Mouse (Mus musculus) kidney, embryonic 15.5 days (tissue): Measurements from ENCODE around the gene Ptgfr. TPM values are rescaled to one million over a fixed set of nuclear protein-coding genes. Genes with fewer than 3 reads are reported as not detected.

Experiments used
- ATAC-seq: fragments of 200-750 bp; cut with Nextera tagmentation; replicated peaks from 2 replicates; pipeline ENCODE4 v1.8.0; 2017; ENCODE audit warnings: moderate TSS enrichment; ENCODE audit not compliant: low FRiP score
- H3K27ac ChIP-seq: fragments of 300-500 bp; sonication (generic); 2 replicates; pipeline ENCODE4 v1.5.1; 2015; ENCODE audit warnings: mild to moderate bottlenecking, inconsistent platforms
- H3K27me3 ChIP-seq: fragments of 300-500 bp; sonication (generic); 2 replicates; pipeline ENCODE4 v1.6.1; 2015; ENCODE audit warnings: inconsistent platforms
- H3K36me3 ChIP-seq: fragments of 300-500 bp; sonication (generic); 2 replicates; pipeline ENCODE4 v1.6.1; 2015; ENCODE audit warnings: inconsistent platforms
- H3K4me1 ChIP-seq: fragments of 300-500 bp; sonication (generic); 2 replicates; pipeline ENCODE4 v1.6.1; 2015; ENCODE audit warnings: inconsistent platforms
- H3K4me2 ChIP-seq: fragments of 300-500 bp; sonication (generic); 2 replicates; pipeline ENCODE4 v1.6.1; 2015; ENCODE audit warnings: moderate library complexity, mild to moderate bottlenecking, inconsistent platforms
- H3K4me3 ChIP-seq: fragments of 300-500 bp; sonication (generic); replicated peaks from 2 replicates; pipeline ENCODE4 v1.5.1; 2015; ENCODE audit warnings: mild to moderate bottlenecking, inconsistent platforms
- H3K9ac ChIP-seq: fragments of 300-500 bp; sonication (generic); 2 replicates; pipeline ENCODE4 v1.6.1; 2015; ENCODE audit warnings: mild to moderate bottlenecking, inconsistent platforms
- H3K9me3 ChIP-seq: fragments of 300-500 bp; sonication (generic); replicated peaks from 2 replicates; pipeline ENCODE4 v1.6.1; 2016; ENCODE audit warnings: inconsistent platforms
- WGBS: fragments of 180-500 bp; shearing (Covaris S2); methylation state at CpG from one replicate; pipeline ENCODE4 v1.1.7; 2015; ENCODE audit warnings: mixed read lengths; 5-methylcytosine and 5-hydroxymethylcytosine counted together
- polyA plus RNA-seq: library from polyadenylated mRNA; unstranded; fragments of >200 nt; fragmentation: Nextera tagmentation; extraction: Ambion mirVana; gene quantifications from 2 replicates; pipeline ENCODE4 v1.2.1, GENCODE M21; 2015

Gene Ptgfr
- polyA plus RNA-seq: 4.1 and 4.3 TPM in 2 replicates

- Histone ChIP-seq H3K4me1 (peaks cover 27% of the 10 kb centered on the region), H3K36me3 (no peaks in the 10 kb centered on the region), H3K9ac (peak within 1 kb of the TSS; percentile 47), H3K27me3 (no peaks in the 10 kb centered on the region), H3K4me2 (peak within 1 kb of the TSS; percentile 97), H3K9me3 (no peaks in the 10 kb centered on the region), H3K27ac (peak within 1 kb of the TSS; percentile 43; the same call in 1 of the 2 replicates), H3K4me3 (peak within 1 kb of the TSS; percentile 59)
- WGBS: under 1% methylated on average over 30 of the region's 30 CpGs
- peak; percentile 94 for ATAC-seq
These were observed at the start of gene Ptgfr for GRCm38 (mm10) chr3:151836871-151837680. TSS of gene Ptgfr (minus strand) at chr3:151837630.

- Histone ChIP-seq H3K4me3 (no peak overlapping the region), H3K9me3 (no peaks in the 10 kb centered on the region), H3K4me1 (no peaks in the 10 kb centered on the region), H3K9ac (no peak overlapping the region), H3K27ac (no peak overlapping the region), H3K27me3 (no peaks in the 10 kb centered on the region), H3K4me2 (no peak overlapping the region), H3K36me3 (no peaks in the 10 kb centered on the region)
- 63% methylated on average over 5 of the region's 5 CpGs for WGBS
- ATAC-seq: no peak
These were observed 46.5 kb upstream of the Ptgfr start for GRCm38 (mm10) chr3:151883881-151884280.

- WGBS: 68% methylated on average over 2 of the region's 2 CpGs
- Histone ChIP-seq H3K4me3 (no peak overlapping the region), H3K36me3 (no peaks in the 10 kb centered on the region), H3K4me2 (no peak overlapping the region), H3K9ac (no peak overlapping the region), H3K27me3 (no peaks in the 10 kb centered on the region), H3K4me1 (no peaks in the 10 kb centered on the region), H3K27ac (no peak overlapping the region), H3K9me3 (no peaks in the 10 kb centered on the region)
- no peak for ATAC-seq
These were observed 42.6 kb upstream of the Ptgfr start for GRCm38 (mm10) chr3:151879981-151880380.

- H3K9ac ChIP-seq: no peak overlapping the region
- no peak overlapping the region for H3K4me2 ChIP-seq
- H3K9me3 ChIP-seq: no peaks in the 10 kb centered on the region
- H3K27me3 ChIP-seq: no peaks in the 10 kb centered on the region
- H3K36me3 ChIP-seq: no peaks in the 10 kb centered on the region
- no peak overlapping the region for H3K4me3 ChIP-seq
- no peaks in the 10 kb centered on the region for H3K4me1 ChIP-seq
- ATAC-seq: no peak
- H3K27ac ChIP-seq: no peak overlapping the region
These were observed 31.5 kb upstream of the Ptgfr start for GRCm38 (mm10) chr3:151868970-151869369.

- no peaks in the 10 kb centered on the region for H3K9me3 ChIP-seq
- H3K27me3 ChIP-seq: no peaks in the 10 kb centered on the region
- H3K4me2 ChIP-seq: no peak overlapping the region
- no peak for ATAC-seq
- no peaks in the 10 kb centered on the region for H3K4me1 ChIP-seq
- no peaks in the 10 kb centered on the region for H3K36me3 ChIP-seq
- WGBS: 85% methylated on average over 1 of the region's 1 CpGs
- no peak overlapping the region for H3K27ac ChIP-seq
- H3K9ac ChIP-seq: no peak overlapping the region
- H3K4me3 ChIP-seq: no peak overlapping the region
These were observed 13.9 kb upstream of the Ptgfr start for GRCm38 (mm10) chr3:151851344-151851743.

- 59% methylated on average over 1 of the region's 1 CpGs for whole genome bisulfite sequencing
- H3K9ac ChIP-seq: no peak overlapping the region
- no peak overlapping the region for H3K4me2 ChIP-seq
- no peaks in the 10 kb centered on the region for H3K4me1 ChIP-seq
- H3K27me3 ChIP-seq: no peaks in the 10 kb centered on the region
- no peak for ATAC-seq
- H3K4me3 ChIP-seq: no peak overlapping the region
- no peak overlapping the region for H3K27ac ChIP-seq
- H3K36me3 ChIP-seq: no peaks in the 10 kb centered on the region
- no peaks in the 10 kb centered on the region for H3K9me3 ChIP-seq
These were observed 13.2 kb upstream of the Ptgfr start for GRCm38 (mm10) chr3:151850621-151851020.

GRCm38 (mm10) chr3:151846292-151846691 is 8.9 kb upstream of the Ptgfr start:
- Histone ChIP-seq H3K9me3 (no peaks in the 10 kb centered on the region), H3K4me1 (no peaks in the 10 kb centered on the region), H3K4me3 (no peak overlapping the region), H3K27ac (no peak overlapping the region), H3K4me2 (no peak overlapping the region), H3K27me3 (no peaks in the 10 kb centered on the region), H3K36me3 (no peaks in the 10 kb centered on the region), H3K9ac (no peak overlapping the region)
- no peak for ATAC-seq
- WGBS: 90% methylated on average over 7 of the region's 7 CpGs

GRCm38 (mm10) chr3:151844361-151845154 is 7.1 kb upstream of the Ptgfr start:
- Histone ChIP-seq H3K4me2 (no peak overlapping the region), H3K4me1 (no peaks in the 10 kb centered on the region), H3K27ac (no peak overlapping the region), H3K27me3 (no peaks in the 10 kb centered on the region), H3K9me3 (no peaks in the 10 kb centered on the region), H3K4me3 (no peak overlapping the region), H3K9ac (no peak overlapping the region), H3K36me3 (no peaks in the 10 kb centered on the region)
- 84% methylated on average over 5 of the region's 5 CpGs for WGBS
- ATAC-seq: no peak

GRCm38 (mm10) chr3:151840688-151841087 is 3.3 kb upstream of the Ptgfr start:
- peaks cover 27% of the 10 kb centered on the region for H3K4me1 ChIP-seq
- no peak for ATAC-seq
- no peaks in the 10 kb centered on the region for H3K9me3 ChIP-seq
- no peak overlapping the region for H3K27ac ChIP-seq
- H3K9ac ChIP-seq: no peak overlapping the region
- no peak overlapping the region for H3K4me2 ChIP-seq
- no peaks in the 10 kb centered on the region for H3K27me3 ChIP-seq
- no peak overlapping the region for H3K4me3 ChIP-seq
- H3K36me3 ChIP-seq: no peaks in the 10 kb centered on the region
- 82% methylated on average over 3 of the region's 3 CpGs for WGBS

- H3K4me2 ChIP-seq: peak overlapping the region; percentile 97
- peak overlapping the region; percentile 15 for H3K4me3 ChIP-seq
- no peaks in the 10 kb centered on the region for H3K36me3 ChIP-seq
- no peaks in the 10 kb centered on the region for H3K9me3 ChIP-seq
- 17% methylated on average over 6 of the region's 6 CpGs for WGBS
- H3K9ac ChIP-seq: no peak overlapping the region
- H3K27ac ChIP-seq: no peak overlapping the region
- ATAC-seq: peak; percentile 37; the same call in 1 of the 2 replicates
- peaks cover 27% of the 10 kb centered on the region for H3K4me1 ChIP-seq
- H3K27me3 ChIP-seq: no peaks in the 10 kb centered on the region
These were observed 942 bp upstream of the Ptgfr start for GRCm38 (mm10) chr3:151838372-151838771.

GRCm38 (mm10) chr3:151837749-151838148 is 319 bp upstream of the Ptgfr start:
- Histone ChIP-seq H3K4me3 (peak overlapping the region; percentile 59), H3K4me1 (peaks cover 27% of the 10 kb centered on the region), H3K9me3 (no peaks in the 10 kb centered on the region), H3K27me3 (no peaks in the 10 kb centered on the region), H3K4me2 (peak overlapping the region; percentile 97), H3K36me3 (no peaks in the 10 kb centered on the region), H3K27ac (no peak overlapping the region), H3K9ac (0 out of 2 replicates have a peak overlapping the region, but pooled peaks have one; percentile 47)
- no peak for ATAC-seq
- WGBS: 47% methylated on average over 9 of the region's 9 CpGs

- 3% methylated on average over 5 of the region's 5 CpGs for WGBS
- no peaks in the 10 kb centered on the region for H3K36me3 ChIP-seq
- peak overlapping the region; percentile 97 for H3K4me2 ChIP-seq
- peaks cover 27% of the 10 kb centered on the region for H3K4me1 ChIP-seq
- peak overlapping the region; percentile 47 for H3K9ac ChIP-seq
- no peaks in the 10 kb centered on the region for H3K27me3 ChIP-seq
- ATAC-seq: peak; percentile 7; the same call in 1 of the 2 replicates
- H3K27ac ChIP-seq: peak overlapping the region; percentile 43; the same call in 1 of the 2 replicates
- H3K9me3 ChIP-seq: no peaks in the 10 kb centered on the region
- peak overlapping the region; percentile 59 for H3K4me3 ChIP-seq
These were observed 979 bp downstream of the Ptgfr start for GRCm38 (mm10) chr3:151836451-151836850.
